Comparison of ENCODE assay signal across 14 mouse cellular contexts in the genomic region with DNA sequence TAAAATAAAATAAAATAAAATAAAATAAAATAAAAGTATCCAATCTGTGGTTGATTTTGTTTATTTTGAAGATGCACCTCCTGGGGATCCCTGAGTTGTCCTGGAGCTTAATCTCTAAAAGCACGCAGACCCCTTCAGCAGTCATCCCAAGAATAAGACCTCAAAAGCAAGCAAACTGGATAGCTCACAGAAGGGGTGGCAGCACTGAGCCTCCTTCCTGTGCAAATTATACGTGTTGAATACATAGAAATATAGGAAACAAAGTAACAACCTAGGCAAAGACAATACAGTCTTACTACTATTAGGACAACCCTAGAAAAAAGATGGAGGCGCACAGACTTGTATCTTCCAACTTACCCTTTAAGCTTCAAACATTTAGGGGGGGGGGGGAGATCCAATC. TPM values are rescaled to one million over a fixed set of nuclear protein-coding genes. Genes with fewer than 3 reads are reported as not detected.
DNase-seq lines count a peak whose midpoint lies in the region; ATAC-seq and TF ChIP-seq lines count a peak whose summit lies in the region.
"Had no signal": no experiment of that assay in that cellular context is flagged by ENCODE, and none has a peak within 500 bp of the region (broad histone marks: within the 10 kb centered on the region; RNA-seq: fewer than 3 reads in every experiment).

No protein-coding gene starts in this region.

- no peak for ATAC-seq in hindbrain, embryonic 15.5 days (ENCODE audit: low FRiP score, low read depth)
- ATAC-seq in hindbrain, embryonic 13.5 days (ENCODE audit: low FRiP score) = no peak
- ATAC-seq in midbrain, postnatal 0 days (ENCODE audit: low FRiP score) = no peak
- no peak for ATAC-seq in stomach, postnatal 0 days (ENCODE audit: low FRiP score, low TSS enrichment)
- ATAC-seq in frontal cortex, adult (ENCODE audit: low TSS enrichment) = no peak

- peak overlapping the region; percentile 97 for H3K4me2 ChIP-seq in hindbrain, embryonic 15.5 days
- H3K4me2 ChIP-seq in hindbrain, embryonic 13.5 days = no peak overlapping the region
- H3K4me2 ChIP-seq in midbrain, postnatal 0 days (ENCODE audit: low read depth, low read length, poor library complexity, severe bottlenecking) = 0 out of 2 replicates have a peak overlapping the region, but pooled peaks have one; percentile 90
- no peak overlapping the region for H3K4me2 ChIP-seq in stomach, postnatal 0 days (replicated peaks; ENCODE audit: low read depth)

- peaks cover 24% of the 10 kb centered on the region for H3K4me1 ChIP-seq in hindbrain, embryonic 15.5 days (replicated peaks)
- peaks cover 19% of the 10 kb centered on the region for H3K4me1 ChIP-seq in hindbrain, embryonic 13.5 days (replicated peaks)
- no peaks in the 10 kb centered on the region for H3K4me1 ChIP-seq in midbrain, postnatal 0 days (ENCODE audit: insufficient read depth, low read length)
- H3K4me1 ChIP-seq in midbrain, embryonic 10.5 days = peaks cover 21% of the 10 kb centered on the region
- peaks cover 34% of the 10 kb centered on the region for H3K4me1 ChIP-seq in E14TG2a.4 (replicated peaks; ENCODE audit: low read depth, low read length)
- peaks cover 9% of the 10 kb centered on the region for H3K4me1 ChIP-seq in stomach, postnatal 0 days (replicated peaks; ENCODE audit: control insufficient read depth, insufficient read depth)

- no peaks in the 10 kb centered on the region for H3K9me3 ChIP-seq in hindbrain, embryonic 15.5 days
- H3K9me3 ChIP-seq in hindbrain, embryonic 13.5 days = no peaks in the 10 kb centered on the region
- no peaks in the 10 kb centered on the region for H3K9me3 ChIP-seq in midbrain, postnatal 0 days (ENCODE audit: low read length)
- H3K9me3 ChIP-seq in midbrain, embryonic 10.5 days (replicated peaks) = no peaks in the 10 kb centered on the region
- peaks cover 9% of the 10 kb centered on the region; the same call in 1 of the 2 replicates for H3K9me3 ChIP-seq in E14TG2a.4 (ENCODE audit: low read length)
- no peaks in the 10 kb centered on the region for H3K9me3 ChIP-seq in stomach, postnatal 0 days (ENCODE audit: control insufficient read depth, low read length)
- H3K9me3 ChIP-seq: forebrain, embryonic 12.5 days; heart, embryonic 12.5 days; kidney, embryonic 15.5 days; limb, embryonic 10.5 days had no signal

- peak; percentile 54 for TF ChIP-seq CTCF in midbrain, postnatal 0 days (IDR thresholded peaks at IDR 0.05)
- TF ChIP-seq CTCF in E14TG2a.4 (conservative IDR thresholded peaks at IDR 0.05; ENCODE audit: low read length) = no peak
- TF ChIP-seq CTCF in stomach, postnatal 0 days (IDR thresholded peaks at IDR 0.05; ENCODE audit: low read depth) = peak; percentile 17; the same call in 1 of the 2 replicates

- H3K27ac ChIP-seq in hindbrain, embryonic 15.5 days (replicated peaks) = peak overlapping the region; percentile 87; the same call in 1 of the 2 replicates
- H3K27ac ChIP-seq in hindbrain, embryonic 13.5 days = no peak overlapping the region
- H3K27ac ChIP-seq in midbrain, postnatal 0 days (ENCODE audit: low read depth, low read length) = peak overlapping the region; percentile 88
- H3K27ac ChIP-seq in midbrain, embryonic 10.5 days (replicated peaks) = no peak overlapping the region
- no peak overlapping the region for H3K27ac ChIP-seq in stomach, postnatal 0 days (replicated peaks)
- H3K27ac ChIP-seq: forebrain, embryonic 12.5 days; kidney, embryonic 15.5 days; limb, embryonic 10.5 days had no signal

- 73% methylated on average over 3 of the region's 3 CpGs for WGBS in hindbrain, embryonic 15.5 days
- 71% methylated on average over 3 of the region's 3 CpGs for WGBS in hindbrain, embryonic 13.5 days
- 64% methylated on average over 3 of the region's 3 CpGs for WGBS in midbrain, postnatal 0 days
- WGBS in midbrain, embryonic 10.5 days = 74% methylated on average over 3 of the region's 3 CpGs
- 75% methylated on average over 3 of the region's 3 CpGs for WGBS in stomach, postnatal 0 days

- no peaks in the 10 kb centered on the region for H3K27me3 ChIP-seq in hindbrain, embryonic 15.5 days
- 0 out of 2 replicates have a peak, but pooled peaks cover 3% of the 10 kb centered on the region for H3K27me3 ChIP-seq in hindbrain, embryonic 13.5 days
- H3K27me3 ChIP-seq in midbrain, postnatal 0 days (ENCODE audit: insufficient read depth, low read length) = no peaks in the 10 kb centered on the region
- peaks cover 24% of the 10 kb centered on the region for H3K27me3 ChIP-seq in midbrain, embryonic 10.5 days (ENCODE audit: low read depth, poor library complexity, severe bottlenecking)
- H3K27me3 ChIP-seq in E14TG2a.4 (ENCODE audit: insufficient read depth, low read length) = no peaks in the 10 kb centered on the region
- no peaks in the 10 kb centered on the region for H3K27me3 ChIP-seq in stomach, postnatal 0 days (ENCODE audit: control insufficient read depth, insufficient read depth, low read length)
- H3K27me3 ChIP-seq: heart, embryonic 12.5 days; kidney, embryonic 15.5 days had no signal

- no peaks in the 10 kb centered on the region for H3K36me3 ChIP-seq in hindbrain, embryonic 15.5 days
- H3K36me3 ChIP-seq in hindbrain, embryonic 13.5 days = no peaks in the 10 kb centered on the region
- no peaks in the 10 kb centered on the region for H3K36me3 ChIP-seq in midbrain, postnatal 0 days (ENCODE audit: insufficient read depth, low read length)
- H3K36me3 ChIP-seq in midbrain, embryonic 10.5 days = no peaks in the 10 kb centered on the region
- peaks cover 22% of the 10 kb centered on the region for H3K36me3 ChIP-seq in E14TG2a.4 (ENCODE audit: insufficient read depth, low read length)
- no peaks in the 10 kb centered on the region for H3K36me3 ChIP-seq in stomach, postnatal 0 days (ENCODE audit: control insufficient read depth, insufficient read depth, low read length)
- H3K36me3 ChIP-seq: forebrain, embryonic 12.5 days; heart, embryonic 12.5 days; kidney, embryonic 15.5 days; limb, embryonic 10.5 days had no signal

- no peak overlapping the region for H3K9ac ChIP-seq in hindbrain, embryonic 15.5 days
- H3K9ac ChIP-seq in hindbrain, embryonic 13.5 days = no peak overlapping the region
- H3K9ac ChIP-seq in midbrain, postnatal 0 days (replicated peaks; ENCODE audit: low read length, poor library complexity, severe bottlenecking) = no peak overlapping the region
- no peak overlapping the region for H3K9ac ChIP-seq in stomach, postnatal 0 days (ENCODE audit: low read length)

- no peak for TF ChIP-seq EP300 in stomach, postnatal 0 days (optimal IDR thresholded peaks at IDR 0.05)

- DNase-seq in midbrain, postnatal 0 days (ENCODE audit: low spot score) = no peak
- no peak for DNase-seq in midbrain, embryonic 10.5 days (ENCODE audit: low spot score)
- no peak for DNase-seq in stomach, postnatal 0 days (ENCODE audit: low spot score)
- DNase-seq: adrenal gland, postnatal 10 days; cerebellum, adult 11 months; cerebellum, postnatal 36 days had no signal

- H3K4me3 ChIP-seq in hindbrain, embryonic 15.5 days = no peak overlapping the region
- no peak overlapping the region for H3K4me3 ChIP-seq in hindbrain, embryonic 13.5 days
- H3K4me3 ChIP-seq in midbrain, postnatal 0 days (ENCODE audit: low read depth, low read length) = no peak overlapping the region
- no peak overlapping the region for H3K4me3 ChIP-seq in midbrain, embryonic 10.5 days
- H3K4me3 ChIP-seq in E14TG2a.4 (replicated peaks; ENCODE audit: low read length) = peak overlapping the region; percentile 96; the same call in 1 of the 2 replicates
- H3K4me3 ChIP-seq in stomach, postnatal 0 days (ENCODE audit: low read depth, low read length) = no peak overlapping the region

RNA-seq across cellular contexts. Expression of a gene that starts 1.0 kb away (rescaled TPM):
- 441 and 470 TPM in 2 replicates for polyA plus RNA-seq in hindbrain, embryonic 15.5 days (2015; fragmentation: Nextera tagmentation; extraction: Ambion mirVana)
- polyA plus RNA-seq in hindbrain, embryonic 13.5 days (2015; fragmentation: Nextera tagmentation; extraction: Ambion mirVana) = 213 and 231 TPM in 2 replicates
- 187 and 330 TPM in 2 replicates for total RNA-seq in midbrain, postnatal 0 days (2014; rRNA removed)
- polyA plus RNA-seq in midbrain, postnatal 0 days (2015; fragmentation: Nextera tagmentation; extraction: Ambion mirVana) = 404 and 431 TPM in 2 replicates
- 18.0 and 25.3 TPM in 2 replicates for polyA plus RNA-seq in midbrain, embryonic 10.5 days (2016; fragmentation: Nextera tagmentation; extraction: Ambion mirVana)
- polyA plus RNA-seq in stomach, postnatal 0 days (2015; fragmentation: Nextera tagmentation; extraction: Ambion mirVana) = 34.7 and 41.1 TPM in 2 replicates

Comparison
In these comparisons a context has a peak if more than half of its experiments do, and no peak if none do; other contexts are left out.
1. H3K27ac ChIP-seq: peak in hindbrain, embryonic 15.5 days (single experiment) and midbrain, postnatal 0 days (single experiment); none in hindbrain, embryonic 13.5 days (single experiment), midbrain, embryonic 10.5 days (single experiment) and stomach, postnatal 0 days (single experiment).
2. H3K4me2 ChIP-seq: peak in hindbrain, embryonic 15.5 days (single experiment) and midbrain, postnatal 0 days (single experiment); none in hindbrain, embryonic 13.5 days (single experiment) and stomach, postnatal 0 days (single experiment).